Mouse (Mus musculus): ENCODE results near the gene Tgfbr3. TPM values are rescaled to one million over a fixed set of nuclear protein-coding genes. Genes with fewer than 3 reads are reported as not detected.
"Not testable (repeated sequence)": the region's sequence is repeated elsewhere in the genome, so short reads cannot be mapped to it uniquely, and the experiment has no call there.

The Tgfbr3 gene
- total RNA-seq, 4 experiments from 2014 or later: 11.7 to 20.0 (median 15.3) TPM

- DNase-seq (ENCODE audit: low spot score in 2 of 2): no peak
Measured at GRCm38 (mm10) chr5:107282561-107283307, 6.7 kb downstream of the Tgfbr3 start.

- no peak for DNase-seq (ENCODE audit: low spot score in 2 of 2)
Measured at GRCm38 (mm10) chr5:107279263-107279662, 10.2 kb downstream of the Tgfbr3 start.

- DNase-seq (ENCODE audit: low spot score in 2 of 2): no peak
Measured at GRCm38 (mm10) chr5:107276186-107276585, 13.2 kb downstream of the Tgfbr3 start.

GRCm38 (mm10) chr5:107272252-107273028, 17.0 kb downstream of the Tgfbr3 start:
- DNase-seq (ENCODE audit: low spot score in 2 of 2): no peak

- DNase-seq (ENCODE audit: low spot score in 2 of 2): no peak
Measured at GRCm38 (mm10) chr5:107269006-107269328, 20.5 kb downstream of the Tgfbr3 start.

- DNase-seq (ENCODE audit: low spot score in 2 of 2): peak in 1 of 2 experiments; percentile 27
Measured at GRCm38 (mm10) chr5:107268121-107269005, 21.1 kb downstream of the Tgfbr3 start.

- no peak for DNase-seq (ENCODE audit: low spot score in 2 of 2)
Measured at GRCm38 (mm10) chr5:107266566-107266965, 22.9 kb downstream of the Tgfbr3 start.

GRCm38 (mm10) chr5:107264426-107265360, 24.7 kb downstream of the Tgfbr3 start:
- DNase-seq (ENCODE audit: low spot score in 2 of 2): no peak

- DNase-seq (ENCODE audit: low spot score in 2 of 2): no peak
Measured at GRCm38 (mm10) chr5:107263836-107264235, 25.6 kb downstream of the Tgfbr3 start.

GRCm38 (mm10) chr5:107261930-107262329, 27.5 kb downstream of the Tgfbr3 start:
- DNase-seq (ENCODE audit: low spot score in 2 of 2): no peak

- no peak for DNase-seq (ENCODE audit: low spot score in 2 of 2)
Measured at GRCm38 (mm10) chr5:107260708-107261495, 28.5 kb downstream of the Tgfbr3 start.

- no peak for DNase-seq (ENCODE audit: low spot score in 2 of 2)
Measured at GRCm38 (mm10) chr5:107259487-107260040, 29.9 kb downstream of the Tgfbr3 start.

- no peak for DNase-seq (ENCODE audit: low spot score in 2 of 2)
Measured at GRCm38 (mm10) chr5:107253395-107253794, 36.0 kb downstream of the Tgfbr3 start.

- no peak for DNase-seq (ENCODE audit: low spot score in 2 of 2)
Measured at GRCm38 (mm10) chr5:107252435-107252834, 37.0 kb downstream of the Tgfbr3 start.

- DNase-seq (ENCODE audit: low spot score in 2 of 2): no peak
Measured at GRCm38 (mm10) chr5:107251751-107252305, 37.6 kb downstream of the Tgfbr3 start.

- DNase-seq (ENCODE audit: low spot score in 2 of 2): no peak
Measured at GRCm38 (mm10) chr5:107250548-107251272, 38.7 kb downstream of the Tgfbr3 start.

- DNase-seq (ENCODE audit: low spot score in 2 of 2): no peak
Measured at GRCm38 (mm10) chr5:107248732-107249131, 40.7 kb downstream of the Tgfbr3 start.

- not testable (repeated sequence) for DNase-seq (ENCODE audit: low spot score in 2 of 2)
Measured at GRCm38 (mm10) chr5:107248302-107248701, 41.1 kb downstream of the Tgfbr3 start.

Measured in gastrocnemius, adult 8-10 months (tissue).